Mouse (Mus musculus): ENCODE results near the gene Cdk11b.

GRCm38 (mm10) chr4:155666903-155667302, 42.2 kb downstream of the Cdk11b start:
- TF ChIP-seq CTCF (IDR thresholded peaks at IDR 0.05; ENCODE audit: extremely low read depth, insufficient read depth, insufficient read length, insufficient replicate concordance) (no peak), POLR2A (IDR thresholded peaks at IDR 0.05; ENCODE audit: low read depth, low read length) (no peak)
